Mouse (Mus musculus) stomach, postnatal 0 days (tissue): ENCODE results near the gene Treh.

Experiments
- CTCF ChIP-seq: IDR thresholded peaks from 2 replicates; pipeline ENCODE4 v1.5.1; 2016; ENCODE audit warnings: antibody characterized with exemption, low read depth, mild to moderate bottlenecking, moderate library complexity
- EP300 ChIP-seq: optimal IDR thresholded peaks from 2 replicates; pipeline ENCODE3; 2016; ENCODE audit warnings: antibody characterized with exemption

DNA sequence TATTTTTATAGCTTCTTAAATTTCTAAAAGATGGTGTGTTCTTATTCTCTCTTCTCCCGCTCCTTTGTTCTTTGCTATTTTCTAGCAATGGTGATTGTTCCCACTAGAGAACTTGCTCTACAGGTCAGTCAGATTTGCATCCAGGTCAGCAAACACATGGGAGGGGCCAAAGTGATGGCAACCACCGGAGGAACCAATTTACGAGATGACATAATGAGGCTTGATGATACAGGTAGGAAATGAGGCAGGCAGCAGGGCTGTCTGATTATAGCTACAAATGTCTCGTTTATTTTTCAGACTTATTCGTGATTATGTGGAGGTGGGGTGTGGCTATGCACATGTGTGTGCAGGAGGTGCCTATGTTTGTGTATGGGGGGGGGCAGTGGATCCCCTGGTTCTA, 48.6 kb upstream of the Treh start:
- TF ChIP-seq CTCF (no peak), EP300 (no peak)
